ENCODE assay signal across 8 mouse cellular contexts in genomic region chr11:49847811-49848078, GRCm38 (mm10). TPM values are rescaled to one million over a fixed set of nuclear protein-coding genes. Genes with fewer than 3 reads are reported as not detected.
DNase-seq lines count a peak whose midpoint lies in the region; ATAC-seq and TF ChIP-seq lines count a peak whose summit lies in the region.

No protein-coding gene starts in this region.

- DNase-seq in kidney, postnatal 10 days, result no peak
- no peak for DNase-seq in embryonic facial prominence, embryonic 10.5 days (ENCODE audit: low spot score)
- DNase-seq in hindbrain, postnatal 0 days (ENCODE audit: low spot score), result no peak
- no peak for DNase-seq in urinary bladder, postnatal 25 days (ENCODE audit: low spot score)
- no peak for DNase-seq in left cerebral cortex, adult 9 months (ENCODE audit: low spot score in 2 of 2)
- DNase-seq in frontal cortex, postnatal 36 days (ENCODE audit: low spot score in 2 of 2), result no peak

- peaks cover 22% of the 10 kb centered on the region for H3K4me1 ChIP-seq in kidney, embryonic 15.5 days
- H3K4me1 ChIP-seq in embryonic facial prominence, embryonic 10.5 days, result peaks cover 23% of the 10 kb centered on the region
- peaks cover 22% of the 10 kb centered on the region for H3K4me1 ChIP-seq in hindbrain, postnatal 0 days (ENCODE audit: insufficient read depth, low read length)
- H3K4me1 ChIP-seq in midbrain, embryonic 15.5 days, result peaks cover 26% of the 10 kb centered on the region

- H3K9ac ChIP-seq in kidney, embryonic 15.5 days, result peak overlapping the region; percentile 81; the same call in 1 of the 2 replicates
- peak overlapping the region; percentile 94 for H3K9ac ChIP-seq in hindbrain, postnatal 0 days (replicated peaks; ENCODE audit: low read length)
- peak overlapping the region; percentile 89 for H3K9ac ChIP-seq in midbrain, embryonic 15.5 days

- TF ChIP-seq CTCF in hindbrain, postnatal 0 days (IDR thresholded peaks at IDR 0.05; ENCODE audit: low read depth), result no peak

- no peaks in the 10 kb centered on the region for H3K9me3 ChIP-seq in kidney, embryonic 15.5 days (replicated peaks)
- H3K9me3 ChIP-seq in embryonic facial prominence, embryonic 10.5 days, result no peaks in the 10 kb centered on the region
- H3K9me3 ChIP-seq in hindbrain, postnatal 0 days (ENCODE audit: low read length), result no peaks in the 10 kb centered on the region
- H3K9me3 ChIP-seq in midbrain, embryonic 15.5 days, result no peaks in the 10 kb centered on the region

- no peaks in the 10 kb centered on the region for H3K27me3 ChIP-seq in kidney, embryonic 15.5 days
- H3K27me3 ChIP-seq in embryonic facial prominence, embryonic 10.5 days (replicated peaks; ENCODE audit: low read depth, poor library complexity, severe bottlenecking), result no peaks in the 10 kb centered on the region
- H3K27me3 ChIP-seq in hindbrain, postnatal 0 days (ENCODE audit: insufficient read depth, low read length), result no peaks in the 10 kb centered on the region
- no peaks in the 10 kb centered on the region for H3K27me3 ChIP-seq in midbrain, embryonic 15.5 days (replicated peaks)

- ATAC-seq in kidney, embryonic 15.5 days (replicated peaks; ENCODE audit: low FRiP score), result no peak
- ATAC-seq in hindbrain, postnatal 0 days, result no peak
- ATAC-seq in midbrain, embryonic 15.5 days (replicated peaks), result no peak

- H3K27ac ChIP-seq in kidney, embryonic 15.5 days, result peak overlapping the region; percentile 81; the same call in 1 of the 2 replicates
- H3K27ac ChIP-seq in embryonic facial prominence, embryonic 10.5 days (replicated peaks), result no peak overlapping the region
- 0 out of 2 replicates have a peak overlapping the region, but pooled peaks have one; percentile 85 for H3K27ac ChIP-seq in hindbrain, postnatal 0 days
- peak overlapping the region; percentile 88; the same call in 1 of the 2 replicates for H3K27ac ChIP-seq in midbrain, embryonic 15.5 days

- 0 out of 2 replicates have a peak, but pooled peaks cover 4% of the 10 kb centered on the region for H3K36me3 ChIP-seq in kidney, embryonic 15.5 days
- peaks cover 7% of the 10 kb centered on the region for H3K36me3 ChIP-seq in embryonic facial prominence, embryonic 10.5 days (replicated peaks)
- H3K36me3 ChIP-seq in hindbrain, postnatal 0 days (ENCODE audit: insufficient read depth, low read length), result no peaks in the 10 kb centered on the region
- 0 out of 2 replicates have a peak, but pooled peaks cover 7% of the 10 kb centered on the region for H3K36me3 ChIP-seq in midbrain, embryonic 15.5 days (replicated peaks)

- H3K4me3 ChIP-seq in kidney, embryonic 15.5 days (replicated peaks), result peak overlapping the region; percentile 75
- H3K4me3 ChIP-seq in embryonic facial prominence, embryonic 10.5 days, result peak overlapping the region; percentile 94
- H3K4me3 ChIP-seq in hindbrain, postnatal 0 days (ENCODE audit: low read length), result peak overlapping the region; percentile 87
- peak overlapping the region; percentile 83 for H3K4me3 ChIP-seq in midbrain, embryonic 15.5 days

- H3K4me2 ChIP-seq in kidney, embryonic 15.5 days, result peak overlapping the region; percentile 89
- peak overlapping the region; percentile 80 for H3K4me2 ChIP-seq in hindbrain, postnatal 0 days (ENCODE audit: low read depth, low read length)
- peak overlapping the region; percentile 75 for H3K4me2 ChIP-seq in midbrain, embryonic 15.5 days

- WGBS in kidney, embryonic 15.5 days, result 74% methylated on average over 2 of the region's 2 CpGs
- WGBS in embryonic facial prominence, embryonic 10.5 days, result 81% methylated on average over 2 of the region's 2 CpGs
- 70% methylated on average over 2 of the region's 2 CpGs for WGBS in hindbrain, postnatal 0 days
- 69% methylated on average over 2 of the region's 2 CpGs for WGBS in midbrain, embryonic 15.5 days

RNA-seq across cellular contexts. Expression of gene Mapk9, which starts 1.2 kb away (rescaled TPM):
- 30.3 and 30.4 TPM in 2 replicates for polyA plus RNA-seq in kidney, embryonic 15.5 days (2015; fragmentation: Nextera tagmentation; extraction: Ambion mirVana)
- polyA plus RNA-seq in embryonic facial prominence, embryonic 10.5 days (2016; fragmentation: Nextera tagmentation; extraction: Ambion mirVana), result 26.0 and 28.4 TPM in 2 replicates
- 124 and 127 TPM in 2 replicates for total RNA-seq in hindbrain, postnatal 0 days (2014; rRNA removed)
- 66.4 and 70.4 TPM in 2 replicates for polyA plus RNA-seq in hindbrain, postnatal 0 days (2015; fragmentation: Nextera tagmentation; extraction: Ambion mirVana)
- polyA plus RNA-seq in midbrain, embryonic 15.5 days (2015; fragmentation: Nextera tagmentation; extraction: Ambion mirVana), result 63.3 and 68.7 TPM in 2 replicates

RNA-seq across cellular contexts. Expression of gene Gfpt2, which starts 53.8 kb away (rescaled TPM):
- polyA plus RNA-seq in kidney, embryonic 15.5 days (2015; fragmentation: Nextera tagmentation; extraction: Ambion mirVana), result 12.4 and 13.8 TPM in 2 replicates
- 40.5 and 44.0 TPM in 2 replicates for polyA plus RNA-seq in embryonic facial prominence, embryonic 10.5 days (2016; fragmentation: Nextera tagmentation; extraction: Ambion mirVana)
- total RNA-seq in hindbrain, postnatal 0 days (2014; rRNA removed), result 2.5 and 3.8 TPM in 2 replicates
- 5.0 and 5.4 TPM in 2 replicates for polyA plus RNA-seq in hindbrain, postnatal 0 days (2015; fragmentation: Nextera tagmentation; extraction: Ambion mirVana)
- 6.1 and 6.7 TPM in 2 replicates for polyA plus RNA-seq in midbrain, embryonic 15.5 days (2015; fragmentation: Nextera tagmentation; extraction: Ambion mirVana)

RNA-seq across cellular contexts. Expression of gene Rasgef1c, which starts 53.9 kb away (rescaled TPM):
- 0.18 TPM in 1 of 2 replicates, not detected in the other for polyA plus RNA-seq in kidney, embryonic 15.5 days (2015; fragmentation: Nextera tagmentation; extraction: Ambion mirVana)
- polyA plus RNA-seq in embryonic facial prominence, embryonic 10.5 days (2016; fragmentation: Nextera tagmentation; extraction: Ambion mirVana), result 0.19 and 0.87 TPM in 2 replicates
- total RNA-seq in hindbrain, postnatal 0 days (2014; rRNA removed), result 50.2 and 53.9 TPM in 2 replicates
- polyA plus RNA-seq in hindbrain, postnatal 0 days (2015; fragmentation: Nextera tagmentation; extraction: Ambion mirVana), result 44.9 and 45.2 TPM in 2 replicates
- polyA plus RNA-seq in midbrain, embryonic 15.5 days (2015; fragmentation: Nextera tagmentation; extraction: Ambion mirVana), result 28.0 and 29.8 TPM in 2 replicates

Comparison
In these comparisons a context has a peak if more than half of its experiments do, and no peak if none do; other contexts are left out.
1. RNA of gene Rasgef1c, which starts 53.9 kb away (polyA plus RNA-seq): 44.9 to 45.2 TPM in hindbrain, postnatal 0 days and 28.0 to 29.8 TPM in midbrain, embryonic 15.5 days; 0.19 to 0.87 TPM in embryonic facial prominence, embryonic 10.5 days and 0.18 TPM in kidney, embryonic 15.5 days; every median in the first group is over 10 times any median in the second.
2. Peak in every context shown above with its lines, with median percentiles within 50 percentile points of each other: H3K4me2 ChIP-seq, H3K4me3 ChIP-seq and H3K9ac ChIP-seq.